In the genomic region with DNA sequence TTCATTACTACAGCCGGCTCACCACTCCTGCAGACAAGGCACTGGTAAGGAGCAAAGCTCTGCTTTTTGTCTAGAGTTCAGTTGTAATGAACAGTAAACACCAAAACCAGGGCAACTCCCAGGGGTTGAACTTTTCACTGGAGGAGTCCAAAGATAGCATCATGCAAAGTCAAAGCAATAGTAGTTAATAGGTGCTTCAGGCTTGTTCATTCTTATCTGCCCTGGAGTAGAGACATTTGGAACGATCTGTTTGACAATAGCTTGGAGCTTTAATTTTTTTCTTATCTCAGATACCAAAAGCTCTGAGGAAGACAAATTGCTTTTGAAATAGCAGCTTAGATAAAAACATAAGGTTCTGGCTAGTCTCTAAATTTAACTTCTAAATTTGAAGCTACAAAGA, we compare ENCODE assay signal across 23 mouse cellular contexts. TPM values are rescaled to one million over a fixed set of nuclear protein-coding genes. Genes with fewer than 3 reads are reported as not detected.
DNase-seq lines count a peak whose midpoint lies in the region; ATAC-seq and TF ChIP-seq lines count a peak whose summit lies in the region.
"Had no signal": no experiment of that assay in that cellular context is flagged by ENCODE, and none has a peak within 500 bp of the region (broad histone marks: within the 10 kb centered on the region; RNA-seq: fewer than 3 reads in every experiment).

No protein-coding gene starts in this region.

- H3K4me1 ChIP-seq in liver, embryonic 12.5 days, result peaks cover 10% of the 10 kb centered on the region
- 0 out of 2 replicates have a peak, but pooled peaks cover 3% of the 10 kb centered on the region for H3K4me1 ChIP-seq in liver, embryonic 11.5 days (replicated peaks; ENCODE audit: control insufficient read depth, insufficient read depth, low read length)
- peaks cover 6 to 9% of the 10 kb centered on the region in 2 experiments for H3K4me1 ChIP-seq in MEL (ENCODE audit: control insufficient read depth in 1 of 2, insufficient read depth in 2 of 2, low read length in 2 of 2)
- peaks cover 5% of the 10 kb centered on the region for H3K4me1 ChIP-seq in liver, embryonic 15.5 days (replicated peaks)
- H3K4me1 ChIP-seq in stomach, postnatal 0 days (replicated peaks; ENCODE audit: control insufficient read depth, insufficient read depth), result no peaks in the 10 kb centered on the region
- no peaks in the 10 kb centered on the region for H3K4me1 ChIP-seq in forebrain, embryonic 14.5 days (ENCODE audit: control insufficient read depth, insufficient read depth, low read length)
- H3K4me1 ChIP-seq: embryonic facial prominence, embryonic 13.5 days; forebrain, embryonic 12.5 days; hindbrain, embryonic 10.5 days had no signal

- no peaks in the 10 kb centered on the region for H3K9me3 ChIP-seq in liver, embryonic 12.5 days (replicated peaks)
- H3K9me3 ChIP-seq in liver, embryonic 11.5 days (ENCODE audit: control insufficient read depth, low read length), result no peaks in the 10 kb centered on the region
- no peaks in the 10 kb centered on the region for H3K9me3 ChIP-seq in MEL (replicated peaks; ENCODE audit: insufficient read depth, low read length)
- no peaks in the 10 kb centered on the region for H3K9me3 ChIP-seq in liver, embryonic 15.5 days (replicated peaks)
- no peaks in the 10 kb centered on the region for H3K9me3 ChIP-seq in stomach, postnatal 0 days (ENCODE audit: control insufficient read depth, low read length)
- H3K9me3 ChIP-seq in forebrain, embryonic 14.5 days (replicated peaks; ENCODE audit: control insufficient read depth, low read length), result no peaks in the 10 kb centered on the region
- H3K9me3 ChIP-seq: embryonic facial prominence, embryonic 13.5 days; forebrain, embryonic 12.5 days; heart, embryonic 12.5 days; hindbrain, embryonic 10.5 days had no signal

- H3K79me2 ChIP-seq in MEL (ENCODE audit: control insufficient read depth, insufficient read depth, low read length, poor library complexity), result no peaks in the 10 kb centered on the region

- ATAC-seq in liver, embryonic 12.5 days, result peak; percentile 74
- ATAC-seq in liver, embryonic 11.5 days (replicated peaks; ENCODE audit: low FRiP score), result no peak; the same call in 1 of the 2 replicates
- 0 out of 2 replicates have a peak, but pooled peaks have one; percentile 24 for ATAC-seq in liver, embryonic 15.5 days (ENCODE audit: insufficient read depth)
- ATAC-seq in stomach, postnatal 0 days (ENCODE audit: low FRiP score, low TSS enrichment), result peak; percentile 40; the same call in 1 of the 2 replicates
- ATAC-seq in forebrain, embryonic 14.5 days, result no peak
- ATAC-seq: forebrain, postnatal 0 days had no signal

- no peak for TF ChIP-seq RAD21 in MEL (IDR thresholded peaks at IDR 0.05; ENCODE audit: low read depth, low read length)

- 0 out of 2 replicates have a peak overlapping the region, but pooled peaks have one; percentile 4 for H3K27ac ChIP-seq in liver, embryonic 12.5 days
- no peak overlapping the region for H3K27ac ChIP-seq in liver, embryonic 11.5 days (ENCODE audit: low read depth, low read length)
- peak overlapping the region; percentile 50; the same call in 1 of the 2 replicates for H3K27ac ChIP-seq in MEL (ENCODE audit: control insufficient read depth, low read depth, low read length)
- H3K27ac ChIP-seq in liver, embryonic 15.5 days (replicated peaks), result peak overlapping the region; percentile 34; the same call in 1 of the 2 replicates
- no peak overlapping the region for H3K27ac ChIP-seq in stomach, postnatal 0 days (replicated peaks)
- H3K27ac ChIP-seq in forebrain, embryonic 14.5 days (ENCODE audit: low read depth, low read length), result no peak overlapping the region
- H3K27ac ChIP-seq: embryonic facial prominence, embryonic 13.5 days; forebrain, embryonic 12.5 days; heart, adult 2 months; hindbrain, embryonic 10.5 days; hindbrain, embryonic 14.5 days had no signal

- no peak for TF ChIP-seq CTCF in MEL (IDR thresholded peaks at IDR 0.05 in 2 of 3, conservative IDR thresholded peaks at IDR 0.05 in 1 of 3; ENCODE audit: control insufficient read depth in 1 of 3, insufficient read depth in 1 of 3, low read depth in 2 of 3, low read length in 3 of 3, poor library complexity in 1 of 3, severe bottlenecking in 1 of 3)
- TF ChIP-seq CTCF in stomach, postnatal 0 days (IDR thresholded peaks at IDR 0.05; ENCODE audit: low read depth), result no peak

- peaks cover 17% of the 10 kb centered on the region for H3K36me3 ChIP-seq in liver, embryonic 12.5 days
- no peaks in the 10 kb centered on the region for H3K36me3 ChIP-seq in liver, embryonic 11.5 days (ENCODE audit: control insufficient read depth, insufficient read depth, low read length)
- H3K36me3 ChIP-seq in MEL (ENCODE audit: control insufficient read depth in 1 of 2, insufficient read depth in 2 of 2, low read length in 2 of 2), result peaks cover 0 to 10% of the 10 kb centered on the region in 2 experiments
- peaks cover 11% of the 10 kb centered on the region for H3K36me3 ChIP-seq in liver, embryonic 15.5 days (replicated peaks)
- H3K36me3 ChIP-seq in stomach, postnatal 0 days (ENCODE audit: control insufficient read depth, insufficient read depth, low read length), result no peaks in the 10 kb centered on the region
- H3K36me3 ChIP-seq in forebrain, embryonic 14.5 days (ENCODE audit: control insufficient read depth, insufficient read depth, low read length), result no peaks in the 10 kb centered on the region
- H3K36me3 ChIP-seq: embryonic facial prominence, embryonic 13.5 days; forebrain, embryonic 12.5 days; hindbrain, embryonic 10.5 days had no signal

- WGBS in liver, embryonic 12.5 days (ENCODE audit: insufficient replicate concordance), result 45% methylated on average over 2 of the region's 2 CpGs
- 47% methylated on average over 2 of the region's 2 CpGs for WGBS in liver, embryonic 11.5 days
- 36% methylated on average over 2 of the region's 2 CpGs for WGBS in liver, embryonic 15.5 days (ENCODE audit: insufficient replicate concordance)
- WGBS in stomach, postnatal 0 days, result 31% methylated on average over 2 of the region's 2 CpGs
- WGBS in forebrain, embryonic 14.5 days, result 77% methylated on average over 2 of the region's 2 CpGs

- no peak overlapping the region for H3K9ac ChIP-seq in liver, embryonic 12.5 days
- H3K9ac ChIP-seq in liver, embryonic 11.5 days (ENCODE audit: low read depth, low read length), result no peak overlapping the region
- no peak overlapping the region for H3K9ac ChIP-seq in MEL (ENCODE audit: control insufficient read depth, low read depth, low read length, poor library complexity, severe bottlenecking)
- no peak overlapping the region for H3K9ac ChIP-seq in liver, embryonic 15.5 days
- H3K9ac ChIP-seq in stomach, postnatal 0 days (ENCODE audit: low read length), result no peak overlapping the region
- H3K9ac ChIP-seq in forebrain, embryonic 14.5 days (ENCODE audit: low read length), result no peak overlapping the region
- H3K9ac ChIP-seq: embryonic facial prominence, embryonic 13.5 days; forebrain, embryonic 12.5 days; forebrain, postnatal 0 days; heart, embryonic 12.5 days; hindbrain, embryonic 14.5 days had no signal

- TF ChIP-seq EP300 in MEL (IDR thresholded peaks at IDR 0.05; ENCODE audit: low read depth in 1 of 2, low read length in 2 of 2), result peak; percentile 69 to 71
- no peak for TF ChIP-seq EP300 in stomach, postnatal 0 days (optimal IDR thresholded peaks at IDR 0.05)

- DNase-seq in liver, embryonic 11.5 days (ENCODE audit: low spot score), result no peak
- peak; percentile 54 for DNase-seq in MEL (ENCODE audit: low read depth, low spot score)
- DNase-seq in stomach, postnatal 0 days (ENCODE audit: low spot score), result no peak
- DNase-seq in forebrain, embryonic 14.5 days (ENCODE audit: low spot score), result no peak
- DNase-seq in embryo, embryonic 9.5 days (ENCODE audit: extremely low spot score), result no peak
- DNase-seq: adrenal gland, adult 8-10 months; adrenal gland, postnatal 36 days; cerebellum, adult 11-12 months; cerebellum, adult 9-10 months; cerebellum, postnatal 25 days; forebrain, postnatal 0 days; gastrocnemius, postnatal 14 days; heart, adult 2 months had no signal

- H3K27me3 ChIP-seq in liver, embryonic 12.5 days (replicated peaks), result no peaks in the 10 kb centered on the region
- H3K27me3 ChIP-seq in liver, embryonic 11.5 days (replicated peaks; ENCODE audit: control insufficient read depth, insufficient read depth, low read length), result no peaks in the 10 kb centered on the region
- no peaks in the 10 kb centered on the region for H3K27me3 ChIP-seq in MEL (ENCODE audit: control insufficient read depth in 1 of 2, insufficient read depth in 2 of 2, low read length in 2 of 2)
- no peaks in the 10 kb centered on the region for H3K27me3 ChIP-seq in liver, embryonic 15.5 days
- H3K27me3 ChIP-seq in stomach, postnatal 0 days (ENCODE audit: control insufficient read depth, insufficient read depth, low read length), result no peaks in the 10 kb centered on the region
- no peaks in the 10 kb centered on the region for H3K27me3 ChIP-seq in forebrain, embryonic 14.5 days (replicated peaks; ENCODE audit: control insufficient read depth, insufficient read depth, low read length)
- H3K27me3 ChIP-seq: embryonic facial prominence, embryonic 13.5 days; forebrain, embryonic 12.5 days; heart, embryonic 12.5 days had no signal

- H3K4me3 ChIP-seq in liver, embryonic 12.5 days, result no peak overlapping the region
- no peak overlapping the region for H3K4me3 ChIP-seq in liver, embryonic 11.5 days (ENCODE audit: low read depth, low read length)
- H3K4me3 ChIP-seq in MEL (ENCODE audit: control insufficient read depth in 1 of 2, insufficient read depth in 1 of 2, low read depth in 2 of 2, low read length in 2 of 2), result no peak overlapping the region
- no peak overlapping the region for H3K4me3 ChIP-seq in liver, embryonic 15.5 days (replicated peaks)
- no peak overlapping the region for H3K4me3 ChIP-seq in stomach, postnatal 0 days (ENCODE audit: low read depth, low read length)
- H3K4me3 ChIP-seq in forebrain, embryonic 14.5 days (ENCODE audit: low read depth, low read length), result no peak overlapping the region
- H3K4me3 ChIP-seq: embryonic facial prominence, embryonic 13.5 days; forebrain, embryonic 12.5 days; heart, adult 2 months; heart, embryonic 12.5 days; hindbrain, embryonic 10.5 days had no signal

- no peak for TF ChIP-seq POLR2A in MEL (IDR thresholded peaks at IDR 0.05; ENCODE audit: control insufficient read depth in 1 of 2, insufficient read depth in 1 of 2, low read depth in 1 of 2, low read length in 2 of 2, poor library complexity in 1 of 2)

- H3K4me2 ChIP-seq in liver, embryonic 12.5 days, result no peak overlapping the region
- H3K4me2 ChIP-seq in liver, embryonic 11.5 days, result no peak overlapping the region
- H3K4me2 ChIP-seq in liver, embryonic 15.5 days, result no peak overlapping the region
- H3K4me2 ChIP-seq in stomach, postnatal 0 days (replicated peaks; ENCODE audit: low read depth), result no peak overlapping the region
- no peak overlapping the region for H3K4me2 ChIP-seq in forebrain, embryonic 14.5 days (ENCODE audit: low read length)
- H3K4me2 ChIP-seq: embryonic facial prominence, embryonic 13.5 days; forebrain, embryonic 12.5 days; heart, embryonic 12.5 days; hindbrain, embryonic 14.5 days had no signal

RNA-seq across cellular contexts. Expression of gene Slc38a9, which starts 25.6 kb away (rescaled TPM):
- polyA plus RNA-seq in liver, embryonic 12.5 days (2016; fragmentation: Nextera tagmentation; extraction: Ambion mirVana), result 12.1 and 13.6 TPM in 2 replicates
- polyA plus RNA-seq in liver, embryonic 11.5 days (2014; fragmentation: Nextera tagmentation; extraction: Ambion mirVana), result 13.3 and 15.8 TPM in 2 replicates
- 11.9 and 14.1 TPM in 2 replicates for total RNA-seq in MEL (2012; rRNA removed)
- polyA plus RNA-seq in MEL (2012; ENCODE audit: insufficient read depth in 1 of 2, insufficient read length in 2 of 2, low read depth in 1 of 2, low replicate concordance in 2 of 2, missing spikeins in 1 of 2), result 10 to 100 TPM in 1 of 2 experiments, not detected in 1; 10.8 TPM
- polyA plus RNA-seq in liver, embryonic 15.5 days (2015; fragmentation: Nextera tagmentation; extraction: Ambion mirVana), result 12.2 and 15.2 TPM in 2 replicates
- 8.9 and 10.1 TPM in 2 replicates for polyA plus RNA-seq in stomach, postnatal 0 days (2015; fragmentation: Nextera tagmentation; extraction: Ambion mirVana)
- 16.8 and 21.7 TPM in 2 replicates for polyA plus RNA-seq in forebrain, embryonic 14.5 days (2014; fragmentation: Nextera tagmentation; extraction: Ambion mirVana)

RNA-seq across cellular contexts. Expression of gene Ddx4, which starts 33.9 kb away (rescaled TPM):
- 0.35 and 0.49 TPM in 2 replicates for polyA plus RNA-seq in liver, embryonic 12.5 days (2016; fragmentation: Nextera tagmentation; extraction: Ambion mirVana)
- 0.83 and 0.99 TPM in 2 replicates for polyA plus RNA-seq in liver, embryonic 11.5 days (2014; fragmentation: Nextera tagmentation; extraction: Ambion mirVana)
- 0.95 and 1.3 TPM in 2 replicates for total RNA-seq in MEL (2012; rRNA removed)
- under 1 TPM in 1 of 2 experiments, not detected in 1; 0.31 TPM for polyA plus RNA-seq in MEL (2012; ENCODE audit: insufficient read depth in 1 of 2, insufficient read length in 2 of 2, low read depth in 1 of 2, low replicate concordance in 2 of 2, missing spikeins in 1 of 2)
- 0.23 and 0.33 TPM in 2 replicates for polyA plus RNA-seq in liver, embryonic 15.5 days (2015; fragmentation: Nextera tagmentation; extraction: Ambion mirVana)
- polyA plus RNA-seq in stomach, postnatal 0 days (2015; fragmentation: Nextera tagmentation; extraction: Ambion mirVana), result 0.04 and 0.08 TPM in 2 replicates
- polyA plus RNA-seq in forebrain, embryonic 14.5 days (2014; fragmentation: Nextera tagmentation; extraction: Ambion mirVana), result 0.70 and 0.93 TPM in 2 replicates
- total RNA-seq: gastrocnemius, adult 18-20 months; gastrocnemius, postnatal 14 days; heart, postnatal 25 days had no signal
- polyA plus RNA-seq: C2C12 had no signal

Comparison
In these comparisons a context has a peak if more than half of its experiments do, and no peak if none do; other contexts are left out.
1. ATAC-seq: peak in liver, embryonic 12.5 days (single experiment), liver, embryonic 15.5 days (single experiment) and stomach, postnatal 0 days (single experiment); none in liver, embryonic 11.5 days (single experiment) and forebrain, embryonic 14.5 days (single experiment).
2. H3K27ac ChIP-seq: peak in liver, embryonic 12.5 days (single experiment), MEL (single experiment) and liver, embryonic 15.5 days (single experiment); none in liver, embryonic 11.5 days (single experiment), stomach, postnatal 0 days (single experiment) and forebrain, embryonic 14.5 days (single experiment).